Mouse (Mus musculus): ENCODE measurements at regions not wholly inside any gene's neighbourhood (a gene's known extent, or its start where the extent isn't known, plus 50 kb on each side); places are given as distances from the start of the nearest gene placed in this dataset.

DNA sequence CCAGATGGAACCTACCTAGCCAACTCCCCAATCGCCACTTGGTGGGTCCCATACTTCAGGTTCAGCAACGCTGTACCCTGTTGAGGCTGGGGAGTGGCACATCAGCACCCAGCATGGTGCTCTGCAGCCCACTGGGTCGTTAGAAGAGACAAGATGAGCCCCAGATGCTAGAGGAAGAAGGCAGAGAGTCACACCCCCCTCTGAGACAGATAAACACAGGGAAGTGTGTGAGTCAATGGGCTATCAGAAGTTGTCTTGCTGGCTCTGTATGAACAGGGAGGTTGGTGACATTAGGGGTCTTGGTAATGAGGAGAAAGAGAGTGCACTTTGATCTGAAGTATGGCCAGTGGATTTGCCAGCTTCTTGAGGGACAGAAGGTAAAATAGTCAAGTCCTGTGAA lies 101.7 kb upstream of the Mki67 start:
- 0 out of 4 replicates have a peak, but pooled peaks cover 0 to 16% of the 10 kb centered on the region in 2 experiments for H3K4me1 ChIP-seq (ENCODE audit: control insufficient read depth in 1 of 2, insufficient read depth in 2 of 2, low read length in 2 of 2)
- H3K27me3 ChIP-seq (ENCODE audit: control insufficient read depth in 1 of 2, insufficient read depth in 2 of 2, low read length in 2 of 2) = no peaks in the 10 kb centered on the region
- no peaks in the 10 kb centered on the region for H3K36me3 ChIP-seq (ENCODE audit: control insufficient read depth in 1 of 2, insufficient read depth in 2 of 2, low read length in 2 of 2)
- TF ChIP-seq ZMIZ1 (IDR thresholded peaks at IDR 0.05; ENCODE audit: low read depth, low read length) = no peak
- no peak for TF ChIP-seq MAFK (IDR thresholded peaks at IDR 0.05; ENCODE audit: borderline replicate concordance, low read depth, low read length)
- TF ChIP-seq MYB (IDR thresholded peaks at IDR 0.05; ENCODE audit: low read depth, low read length) = no peak
- TF ChIP-seq TAL1 (IDR thresholded peaks at IDR 0.05; ENCODE audit: low read length) = no peak
- no peak for TF ChIP-seq SIN3A (IDR thresholded peaks at IDR 0.05; ENCODE audit: low read length)
- no peak for TF ChIP-seq JUND (IDR thresholded peaks at IDR 0.05; ENCODE audit: low read depth, low read length)
- TF ChIP-seq ZC3H11A (IDR thresholded peaks at IDR 0.05; ENCODE audit: low read depth, low read length) = no peak
- no peak for TF ChIP-seq SMC3 (IDR thresholded peaks at IDR 0.05; ENCODE audit: low read depth, low read length)
- TF ChIP-seq USF2 (IDR thresholded peaks at IDR 0.05; ENCODE audit: borderline replicate concordance in 1 of 2, insufficient read depth in 1 of 2, low read depth in 1 of 2, low read length in 2 of 2) = no peak
- no peak for TF ChIP-seq ELF1 (IDR thresholded peaks at IDR 0.05; ENCODE audit: low read depth, low read length)
- H3K79me2 ChIP-seq (ENCODE audit: control insufficient read depth, insufficient read depth, low read length, poor library complexity) = no peaks in the 10 kb centered on the region
- DNase-seq (ENCODE audit: low read depth, low spot score) = no peak
- H3K27ac ChIP-seq (ENCODE audit: control insufficient read depth, low read depth, low read length) = no peak overlapping the region
- no peak overlapping the region for H3K4me3 ChIP-seq (ENCODE audit: control insufficient read depth in 1 of 2, insufficient read depth in 1 of 2, low read depth in 2 of 2, low read length in 2 of 2)
- H3K9me3 ChIP-seq (replicated peaks; ENCODE audit: insufficient read depth, low read length) = no peaks in the 10 kb centered on the region
- H3K9ac ChIP-seq (ENCODE audit: control insufficient read depth, low read depth, low read length, poor library complexity, severe bottlenecking) = no peak overlapping the region

DNA sequence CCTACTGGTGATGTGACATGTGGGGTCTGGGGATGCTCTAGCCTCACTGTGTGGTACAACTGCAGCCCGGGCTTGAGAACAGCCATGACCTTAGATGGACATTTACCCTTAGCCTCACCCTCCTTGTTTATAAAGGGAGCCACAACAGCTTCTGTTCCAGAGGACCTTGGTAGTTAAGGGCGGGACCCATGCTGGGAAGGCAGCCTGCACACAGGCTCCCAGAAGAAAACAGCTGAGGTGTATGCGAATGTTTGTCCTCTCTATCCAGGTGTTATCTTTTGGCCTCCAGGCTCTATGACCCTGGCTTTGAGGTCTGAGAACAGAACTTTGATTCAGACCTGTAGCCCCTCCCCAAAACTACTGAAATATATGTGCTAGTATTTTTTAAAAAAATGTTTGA lies 102.1 kb upstream of the Mki67 start:
- H3K27ac ChIP-seq (ENCODE audit: control insufficient read depth, low read depth, low read length) = no peak overlapping the region
- H3K27me3 ChIP-seq (ENCODE audit: control insufficient read depth in 1 of 2, insufficient read depth in 2 of 2, low read length in 2 of 2) = no peaks in the 10 kb centered on the region
- H3K9me3 ChIP-seq (replicated peaks; ENCODE audit: insufficient read depth, low read length) = no peaks in the 10 kb centered on the region
- no peak overlapping the region for H3K9ac ChIP-seq (ENCODE audit: control insufficient read depth, low read depth, low read length, poor library complexity, severe bottlenecking)
- DNase-seq (ENCODE audit: low read depth, low spot score) = no peak
- no peaks in the 10 kb centered on the region for H3K79me2 ChIP-seq (ENCODE audit: control insufficient read depth, insufficient read depth, low read length, poor library complexity)
- H3K4me3 ChIP-seq (ENCODE audit: control insufficient read depth in 1 of 2, insufficient read depth in 1 of 2, low read depth in 2 of 2, low read length in 2 of 2) = no peak overlapping the region
- H3K4me1 ChIP-seq (ENCODE audit: control insufficient read depth in 1 of 2, insufficient read depth in 2 of 2, low read length in 2 of 2) = 0 out of 4 replicates have a peak, but pooled peaks cover 0 to 16% of the 10 kb centered on the region in 2 experiments
- TF ChIP-seq TBP (IDR thresholded peaks at IDR 0.05; ENCODE audit: low read depth, low read length) (no peak), SIN3A (IDR thresholded peaks at IDR 0.05; ENCODE audit: low read length) (no peak), ELF1 (IDR thresholded peaks at IDR 0.05; ENCODE audit: low read depth, low read length) (no peak), GABPA (IDR thresholded peaks at IDR 0.05; ENCODE audit: low read depth, low read length) (no peak), USF1 (IDR thresholded peaks at IDR 0.05; ENCODE audit: low read depth, low read length) (no peak), RAD21 (IDR thresholded peaks at IDR 0.05; ENCODE audit: low read depth, low read length) (no peak)
- no peaks in the 10 kb centered on the region for H3K36me3 ChIP-seq (ENCODE audit: control insufficient read depth in 1 of 2, insufficient read depth in 2 of 2, low read length in 2 of 2)

All from MEL (cell line).